Mouse (Mus musculus): Measurements from ENCODE around the gene Tmem79.
A peak's percentile ranks its signal among the peaks of the same experiment; 100 is the strongest.
"Not testable (repeated sequence)": the region's sequence is repeated elsewhere in the genome, so short reads cannot be mapped to it uniquely, and the experiment has no call there.

The Tmem79 gene

DNA sequence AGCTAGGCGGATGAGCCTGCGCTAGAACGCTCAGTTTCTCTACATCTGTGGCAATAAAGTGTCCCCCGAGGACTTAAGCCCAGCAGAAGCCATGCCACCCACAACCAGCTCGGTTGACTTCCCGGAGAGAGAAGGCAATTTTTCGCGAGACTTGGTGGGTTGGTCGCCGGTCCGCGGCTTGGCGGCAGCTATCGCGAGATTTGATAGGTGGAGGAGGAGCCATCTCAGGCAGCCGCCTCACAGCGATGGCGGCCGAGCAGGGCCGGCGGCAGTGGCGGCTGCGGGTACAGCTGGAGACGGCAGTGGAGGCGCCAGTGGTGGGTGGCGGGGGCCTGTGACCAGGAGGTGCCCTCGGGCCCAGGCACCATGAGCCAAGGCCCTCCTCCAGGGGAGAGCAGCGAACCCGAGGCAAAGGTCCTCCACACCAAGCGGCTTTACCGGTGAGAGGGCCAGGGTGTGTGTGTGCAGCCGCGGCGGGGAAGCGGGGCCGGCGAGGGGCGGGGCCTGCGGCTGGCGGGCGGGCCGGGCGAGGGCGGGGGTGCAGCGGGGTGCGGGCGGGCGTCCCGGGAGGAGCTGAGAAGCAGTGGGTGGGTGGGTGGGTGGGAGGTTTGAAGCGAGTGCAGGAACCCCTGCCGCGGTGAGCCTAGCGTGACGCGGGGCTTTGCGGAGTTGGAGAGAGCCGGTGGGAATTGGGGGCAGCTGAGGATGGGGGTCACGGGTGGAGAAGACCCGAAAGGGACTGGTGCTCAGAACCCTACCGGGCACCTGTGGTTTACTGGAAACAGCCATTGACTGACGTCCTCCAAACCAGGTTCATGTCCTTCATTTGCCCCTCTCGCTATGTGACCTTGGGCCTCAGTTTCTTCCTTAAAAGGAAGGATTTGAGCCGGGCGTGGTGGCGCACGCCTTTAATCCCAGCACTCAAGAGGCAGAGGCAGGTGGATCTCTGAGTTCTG is at the start of gene Tmem79, which contains the start of gene Smg5:
Gene Tmem79, minus strand, starts transcription at position 91 of the 956 bp plus-strand sequence.
Gene Smg5, plus strand, starts transcription at position 203 of the 956 bp plus-strand sequence.
- DNase-seq = peak; percentile 96 to 97

DNA sequence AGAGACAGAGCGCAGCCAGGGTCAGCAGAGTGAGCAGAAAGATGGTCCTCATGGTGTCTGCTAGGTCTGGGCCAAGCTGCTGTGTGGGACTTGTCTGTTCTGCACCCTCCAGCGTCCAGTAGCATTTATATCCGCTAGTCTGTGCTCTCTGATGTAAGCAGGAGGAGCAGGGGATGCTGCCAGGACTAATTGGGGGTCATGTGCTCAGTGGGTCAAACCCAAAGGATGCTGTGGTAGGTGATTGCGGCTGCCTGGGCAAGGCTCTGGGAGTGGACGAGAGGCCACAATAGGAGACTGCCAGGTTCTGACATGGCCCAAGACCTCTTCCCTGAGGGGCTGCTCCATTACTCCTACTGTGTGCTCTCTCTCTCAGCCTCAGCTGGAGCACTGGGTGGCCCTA is 48.4 kb upstream of the Tmem79 start, which contains the start of gene Bglap:
Gene Bglap, minus strand, starts transcription at position 101 of the 400 bp plus-strand sequence.
- no peak for DNase-seq

DNA sequence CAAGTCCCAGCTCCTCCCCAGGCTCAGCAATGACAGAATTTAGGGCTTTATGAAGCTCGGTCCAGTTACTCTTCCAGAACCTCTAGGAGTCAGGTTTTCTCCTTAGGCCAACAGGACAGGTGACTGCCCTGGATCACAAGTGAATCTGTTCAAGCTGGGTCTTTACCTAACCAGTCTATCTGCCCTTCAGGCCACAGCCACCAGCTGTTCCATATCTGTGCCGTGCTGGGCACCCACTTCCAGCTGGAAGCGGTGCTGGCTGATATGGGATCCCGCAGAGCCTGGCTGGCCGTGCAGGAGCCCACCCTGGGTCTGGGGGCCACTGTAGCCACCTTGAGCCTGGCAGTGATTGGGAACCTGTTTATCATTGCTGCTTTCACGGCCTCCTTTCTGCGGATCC is 46.4 kb upstream of the Tmem79 start:
- not testable (repeated sequence) for DNase-seq

DNA sequence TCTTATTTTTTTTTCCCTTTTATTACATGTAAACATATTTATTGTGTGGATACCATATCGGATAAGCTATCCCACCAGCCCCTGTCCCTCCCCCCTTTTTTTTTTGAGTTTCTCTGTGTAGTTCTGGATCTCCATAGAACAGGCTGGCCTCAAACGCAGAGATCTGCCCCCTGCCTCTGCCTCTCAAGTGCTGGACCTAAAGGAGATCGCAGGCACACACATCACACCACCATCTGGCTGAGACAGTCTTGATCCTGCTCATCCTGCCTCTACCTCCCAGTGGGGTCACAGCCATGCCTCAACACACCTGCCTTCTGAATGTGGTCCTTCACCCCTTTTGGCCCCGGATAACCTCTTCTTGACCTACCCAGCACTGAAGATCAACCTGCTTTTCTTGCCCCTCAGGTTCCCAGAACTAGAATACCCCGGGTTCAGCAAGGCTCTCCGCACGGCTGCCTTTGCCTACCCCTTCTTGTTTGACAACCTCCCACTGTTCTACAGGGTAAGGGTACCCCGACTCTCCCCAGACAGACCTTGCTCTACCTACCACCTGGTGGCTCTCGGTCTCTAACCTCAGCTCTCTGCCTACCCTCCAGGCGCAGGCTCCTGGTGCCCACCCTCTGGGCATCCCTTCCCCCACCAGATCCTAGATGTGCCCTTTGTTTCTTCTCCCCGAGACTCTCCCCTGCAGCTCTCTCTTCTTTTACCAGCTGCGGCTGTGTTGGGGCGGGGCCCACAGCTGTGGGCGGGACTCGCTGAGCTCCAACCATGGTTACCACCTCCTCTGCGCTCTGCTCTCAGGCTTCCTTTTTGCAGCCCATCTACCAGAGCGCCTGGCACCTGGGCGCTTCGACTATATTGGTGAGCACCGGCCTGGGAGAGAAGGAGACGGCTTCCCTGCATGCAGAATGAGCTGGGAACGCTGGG is 45.7 kb upstream of the Tmem79 start:
- not testable (repeated sequence) for DNase-seq

DNA sequence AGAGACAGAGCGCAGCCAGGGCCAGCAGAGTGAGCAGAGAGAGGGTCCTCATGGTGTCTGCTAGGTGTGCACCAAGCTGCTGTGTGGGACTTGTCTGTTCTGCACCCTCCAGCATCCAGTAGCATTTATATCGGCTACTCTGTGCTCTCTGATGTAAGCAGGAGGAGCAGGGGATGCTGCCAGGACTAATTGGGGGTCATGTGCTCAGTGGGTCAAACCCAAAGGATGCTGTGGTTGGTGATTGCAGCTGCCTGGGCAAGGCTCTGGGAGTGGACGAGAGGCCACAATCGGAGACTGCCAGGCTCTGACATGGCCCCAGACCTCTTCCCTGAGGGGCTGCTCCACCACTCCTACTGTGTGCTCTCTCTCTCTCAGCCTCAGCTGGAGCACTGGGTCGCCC is 42.7 kb upstream of the Tmem79 start, which contains the start of gene Bglap2:
Gene Bglap2, minus strand, starts transcription at position 101 of the 400 bp plus-strand sequence.
- not testable (repeated sequence) for DNase-seq

DNA sequence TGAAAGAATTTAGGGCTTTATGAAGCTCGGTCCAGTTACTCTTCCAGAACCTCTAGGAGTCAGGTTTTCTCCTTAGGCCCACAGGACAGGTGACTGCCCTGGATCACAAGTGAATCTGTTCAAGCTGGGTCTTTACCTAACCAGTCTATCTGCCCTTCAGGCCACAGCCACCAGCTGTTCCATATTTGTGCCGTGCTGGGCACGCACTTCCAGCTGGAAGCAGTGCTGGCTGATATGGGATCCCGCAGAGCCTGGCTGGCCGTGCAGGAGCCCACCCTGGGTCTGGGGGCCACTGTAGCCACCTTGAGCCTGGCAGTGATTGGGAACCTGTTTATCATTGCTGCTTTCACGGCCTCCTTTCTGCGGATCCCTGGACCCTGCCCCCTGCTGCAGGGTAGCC is 40.7 kb upstream of the Tmem79 start:
- not testable (repeated sequence) for DNase-seq

DNA sequence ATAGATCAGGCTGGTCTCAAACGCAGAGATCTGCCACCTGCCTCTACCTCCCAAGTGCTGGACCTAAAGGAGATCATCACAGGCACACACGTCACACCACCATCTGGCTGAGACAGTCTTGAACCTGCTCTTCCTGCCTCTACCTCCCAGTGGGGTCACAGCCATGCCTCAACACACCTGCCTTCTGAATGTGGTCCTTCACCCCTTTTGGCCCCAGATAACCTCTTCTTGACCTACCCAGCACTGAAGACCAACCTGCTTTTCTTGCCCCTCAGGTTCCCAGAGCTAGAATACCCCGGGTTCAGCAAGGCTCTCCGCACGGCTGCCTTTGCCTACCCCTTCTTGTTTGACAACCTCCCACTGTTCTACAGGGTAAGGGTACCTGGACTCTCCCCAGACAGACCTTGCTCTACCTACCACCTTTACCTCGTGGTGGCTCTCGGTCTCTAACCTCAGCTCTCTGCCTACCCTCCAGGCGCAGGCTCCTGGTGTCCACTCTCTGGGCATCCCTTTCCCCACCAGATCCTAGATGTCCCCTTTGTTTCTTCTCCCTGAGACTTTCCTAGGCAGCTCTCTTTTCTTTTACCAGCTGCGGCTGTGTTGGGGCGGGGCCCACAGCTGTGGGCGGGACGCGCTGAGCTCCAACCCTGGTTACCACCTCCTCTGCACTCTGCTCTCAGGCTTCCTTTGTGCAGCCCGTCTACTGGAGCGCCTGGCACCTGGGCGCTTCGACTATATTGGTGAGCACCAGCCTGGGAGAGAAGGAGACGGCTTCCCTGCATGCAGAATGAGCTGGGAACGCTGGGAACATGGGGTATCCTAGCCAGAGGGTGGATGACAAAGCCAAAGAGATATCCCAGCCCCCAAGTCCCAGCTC is 40.0 kb upstream of the Tmem79 start:
- DNase-seq = not testable (repeated sequence)

DNA sequence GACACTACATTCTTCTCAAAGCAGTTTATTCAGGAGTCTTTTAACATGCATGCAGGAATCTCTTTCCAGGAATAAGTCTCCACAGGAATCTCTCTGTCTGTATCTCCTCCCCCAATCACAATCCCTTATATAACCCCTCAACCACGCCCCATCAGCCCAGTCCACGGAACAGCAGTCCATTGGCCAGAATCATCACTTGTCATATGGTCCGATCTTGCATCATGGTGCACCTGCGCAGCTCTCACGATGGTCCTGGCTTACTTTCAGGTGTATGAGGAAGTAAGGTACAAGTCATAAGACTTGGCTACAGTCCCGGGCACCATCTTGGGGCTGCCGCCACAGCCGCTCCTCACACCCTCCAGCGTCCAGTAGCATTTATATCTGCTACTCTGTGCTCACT is 36.7 kb upstream of the Tmem79 start, which contains the start of gene Bglap3:
Gene Bglap3, minus strand, starts transcription at position 101 of the 400 bp plus-strand sequence.
- DNase-seq = not testable (repeated sequence)

DNA sequence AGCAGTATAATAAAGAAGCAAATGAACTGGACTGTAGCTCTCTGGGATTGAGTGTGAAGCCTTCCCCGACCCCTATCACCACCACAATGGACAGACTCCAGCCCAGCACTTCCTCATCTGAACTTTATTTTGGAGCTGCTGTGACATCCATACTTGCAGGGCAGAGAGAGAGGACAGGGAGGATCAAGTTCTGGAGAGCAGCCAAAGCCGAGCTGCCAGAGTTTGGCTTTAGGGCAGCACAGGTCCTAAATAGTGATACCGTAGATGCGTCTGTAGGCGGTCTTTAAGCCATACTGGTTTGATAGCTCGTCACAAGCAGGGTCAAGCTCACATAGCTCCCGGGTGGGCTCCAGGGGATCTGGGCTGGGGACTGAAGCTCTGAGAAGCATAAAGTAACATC is 32.6 kb upstream of the Tmem79 start:
- DNase-seq = peak in 1 of 2 experiments; percentile 20

DNA sequence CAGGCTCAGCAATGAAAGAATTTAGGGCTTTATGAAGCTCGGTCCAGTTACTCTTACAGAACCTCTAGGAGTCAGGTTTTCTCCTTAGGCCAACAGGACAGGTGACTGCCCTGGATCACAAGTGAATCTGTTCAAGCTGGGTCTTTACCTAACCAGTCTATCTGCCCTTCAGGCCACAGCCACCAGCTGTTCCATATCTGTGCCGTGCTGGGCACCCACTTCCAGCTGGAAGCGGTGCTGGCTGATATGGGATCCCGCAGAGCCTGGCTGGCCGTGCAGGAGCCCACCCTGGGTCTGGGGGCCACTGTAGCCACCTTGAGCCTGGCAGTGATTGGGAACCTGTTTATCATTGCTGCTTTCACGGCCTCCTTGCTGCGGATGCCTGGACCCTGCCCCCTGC is 31.6 kb upstream of the Tmem79 start:
- DNase-seq = not testable (repeated sequence)

DNA sequence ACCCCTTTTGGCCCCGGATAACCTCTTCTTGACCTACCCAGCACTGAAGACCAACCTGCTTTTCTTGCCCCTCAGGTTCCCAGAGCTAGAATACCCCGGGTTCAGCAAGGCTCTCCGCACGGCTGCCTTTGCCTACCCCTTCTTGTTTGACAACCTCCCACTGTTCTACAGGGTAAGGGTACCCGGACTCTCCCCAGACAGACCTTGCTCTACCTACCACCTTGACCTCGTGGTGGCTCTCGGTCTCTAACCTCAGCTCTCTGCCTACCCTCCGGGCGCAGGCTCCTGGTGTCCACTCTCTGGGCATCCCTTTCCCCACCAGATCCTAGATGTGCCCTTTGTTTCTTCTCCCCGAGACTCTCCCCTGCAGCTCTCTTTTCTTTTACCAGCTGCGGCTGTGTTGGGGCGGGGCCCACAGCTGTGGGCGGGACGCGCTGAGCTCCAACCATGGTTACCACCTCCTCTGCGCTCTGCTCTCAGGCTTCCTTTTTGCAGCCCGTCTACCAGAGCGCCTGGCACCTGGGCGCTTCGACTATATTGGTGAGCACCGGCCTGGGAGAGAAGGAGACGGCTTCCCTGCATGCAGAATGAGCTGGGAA is 31.0 kb upstream of the Tmem79 start:
- not testable (repeated sequence) for DNase-seq

DNA sequence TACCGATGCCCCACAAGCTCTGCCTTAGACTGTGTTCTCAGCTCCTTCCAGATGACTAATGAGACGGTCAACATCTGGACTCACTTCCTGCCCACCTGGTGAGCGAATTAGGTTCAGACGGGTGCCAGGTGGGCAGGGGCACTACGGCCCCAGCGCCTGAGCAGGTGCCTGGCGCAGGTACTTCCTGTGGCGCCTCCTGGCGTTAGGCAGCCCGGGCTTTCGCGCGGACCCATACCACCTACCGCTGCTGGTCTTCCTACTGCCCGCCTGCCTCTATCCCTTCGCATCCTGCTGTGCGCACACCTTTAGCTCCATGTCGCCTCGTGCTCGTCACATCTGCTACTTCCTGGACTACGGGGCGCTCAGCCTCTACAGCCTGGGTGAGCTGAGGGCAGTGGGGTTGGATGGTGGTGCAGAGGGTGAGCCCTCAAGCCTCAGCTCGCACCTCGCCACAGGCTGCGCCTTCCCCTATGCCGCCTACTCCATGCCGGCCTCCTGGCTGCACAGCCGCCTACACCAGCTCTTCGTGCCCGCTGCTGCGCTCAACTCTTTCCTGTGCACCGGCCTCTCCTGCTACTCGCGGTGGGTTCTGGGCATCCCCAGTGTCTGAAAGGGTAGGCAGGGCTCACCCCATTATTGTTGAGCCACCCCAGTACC is 29.9 kb upstream of the Tmem79 start:
- DNase-seq = no peak

DNA sequence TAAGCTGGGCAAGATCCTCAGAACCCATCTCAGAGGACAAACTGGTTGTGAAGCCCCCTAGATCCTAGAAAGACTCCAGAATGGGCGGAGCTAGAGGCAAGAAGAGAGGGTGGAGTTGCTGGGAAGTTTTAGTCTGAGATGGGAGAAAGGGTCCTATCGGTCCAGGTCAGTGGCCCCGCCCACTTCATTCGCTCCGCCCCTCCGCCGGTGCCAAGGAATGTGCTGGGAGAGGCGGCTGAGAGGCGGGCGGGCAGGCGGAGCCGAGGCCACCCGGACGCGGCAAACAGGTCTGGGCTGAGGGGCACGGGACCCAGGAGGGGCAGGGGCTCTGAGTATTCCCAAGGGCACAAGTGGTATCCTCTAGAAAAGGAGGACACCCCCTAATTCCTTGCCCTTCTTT is 28.4 kb upstream of the Tmem79 start, which contains the start of gene Paqr6:
Gene Paqr6, plus strand, starts transcription at position 248 of the 400 bp plus-strand sequence.
- peak; percentile 33 to 57 for DNase-seq

DNA sequence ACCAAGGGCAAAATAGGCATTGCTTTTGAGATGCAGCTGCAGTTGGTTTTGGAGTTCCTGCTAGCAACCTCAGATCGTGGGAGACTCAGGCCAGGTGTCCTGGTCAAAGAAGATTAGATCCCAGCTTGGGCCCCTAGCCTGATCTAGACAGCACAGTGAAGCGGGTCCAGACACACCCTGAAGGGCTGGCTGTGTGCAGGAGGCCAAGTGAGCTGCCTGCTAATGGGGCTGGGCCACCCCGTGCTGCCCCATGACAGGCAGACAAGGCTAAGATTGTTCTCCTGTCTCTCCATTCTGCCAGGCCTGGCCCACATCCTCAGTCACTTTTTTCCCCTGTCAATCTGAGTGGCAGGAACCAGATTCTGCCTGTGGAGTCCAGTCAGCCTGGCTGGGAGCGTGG is 27.8 kb upstream of the Tmem79 start:
- DNase-seq = peak in 1 of 2 experiments; percentile 12

DNA sequence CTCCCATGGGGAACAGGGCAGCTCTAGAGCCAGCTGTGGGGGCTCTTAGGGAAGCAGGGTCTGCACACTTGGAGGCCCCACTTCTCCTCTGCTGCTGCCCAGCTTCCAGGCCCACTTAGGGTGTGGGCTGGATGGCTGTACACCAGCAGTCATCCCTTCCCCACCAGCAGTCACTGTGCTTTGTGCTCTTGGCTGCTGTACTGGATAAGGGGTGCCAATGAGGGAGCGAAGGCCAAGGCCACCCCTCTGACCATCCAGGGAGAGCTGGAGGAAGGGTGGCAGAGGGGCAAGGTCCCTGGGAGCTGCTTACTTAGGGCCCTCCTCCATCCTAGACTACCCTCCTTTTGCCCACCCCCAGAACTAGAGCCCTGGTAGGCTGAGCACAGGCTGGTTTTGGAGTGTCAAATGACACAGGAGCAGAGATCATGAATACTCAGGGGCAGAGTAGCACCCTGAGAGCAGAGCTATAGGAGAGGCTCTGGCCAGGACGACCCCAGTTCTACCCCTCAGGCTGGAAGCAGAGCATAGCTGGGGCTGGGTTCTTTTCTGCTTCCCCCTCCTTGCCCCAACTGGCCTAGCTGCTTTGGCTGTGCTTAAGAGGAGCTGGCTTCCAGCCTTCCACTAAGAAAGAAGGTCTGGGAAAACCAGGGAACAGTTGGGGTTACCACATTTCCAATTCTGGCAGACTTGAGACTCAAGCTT is 25.8 kb upstream of the Tmem79 start:
- peak in 1 of 2 experiments; percentile 25 for DNase-seq

DNA sequence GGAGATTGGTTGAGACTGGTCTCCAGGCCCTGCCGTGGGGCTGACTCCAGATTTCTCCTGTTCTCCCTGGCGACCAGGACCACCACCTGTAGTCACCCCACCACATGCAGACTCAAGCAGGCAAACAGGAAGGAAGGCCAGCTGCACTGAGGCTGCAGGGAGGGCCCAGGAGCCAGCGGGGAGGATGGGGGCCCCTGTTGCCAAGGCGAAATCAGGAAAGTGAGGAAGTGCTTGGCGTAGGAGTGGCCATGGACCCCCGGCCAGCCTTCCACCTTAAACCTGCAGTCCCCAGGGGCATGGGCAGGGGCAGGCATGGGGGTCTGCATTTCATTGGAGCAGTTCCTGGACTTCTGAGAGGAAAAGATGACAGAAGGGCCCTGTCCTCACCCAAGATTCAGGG is 25.1 kb upstream of the Tmem79 start:
- peak in 1 of 2 experiments; percentile 7 for DNase-seq

DNA sequence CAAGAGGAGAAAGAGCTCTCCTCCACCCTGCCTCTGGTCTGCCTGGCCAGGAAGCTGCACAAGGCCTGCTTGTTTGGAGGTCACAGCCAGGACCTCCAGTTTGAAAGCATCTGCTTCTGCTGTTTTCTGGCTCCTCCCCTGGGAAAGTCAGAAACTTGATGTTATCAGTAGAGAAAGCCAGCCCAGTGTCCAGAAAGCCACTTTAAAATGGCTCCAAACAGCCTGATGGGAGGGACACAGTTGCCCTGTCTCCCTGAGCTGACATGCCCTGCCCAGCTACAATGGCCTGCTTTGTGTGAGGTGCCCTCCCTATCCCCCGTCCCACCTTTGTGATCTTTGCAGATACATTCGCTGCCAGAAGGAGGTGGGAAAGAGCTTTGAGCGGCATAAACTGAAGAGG is 24.0 kb upstream of the Tmem79 start:
- no peak for DNase-seq

DNA sequence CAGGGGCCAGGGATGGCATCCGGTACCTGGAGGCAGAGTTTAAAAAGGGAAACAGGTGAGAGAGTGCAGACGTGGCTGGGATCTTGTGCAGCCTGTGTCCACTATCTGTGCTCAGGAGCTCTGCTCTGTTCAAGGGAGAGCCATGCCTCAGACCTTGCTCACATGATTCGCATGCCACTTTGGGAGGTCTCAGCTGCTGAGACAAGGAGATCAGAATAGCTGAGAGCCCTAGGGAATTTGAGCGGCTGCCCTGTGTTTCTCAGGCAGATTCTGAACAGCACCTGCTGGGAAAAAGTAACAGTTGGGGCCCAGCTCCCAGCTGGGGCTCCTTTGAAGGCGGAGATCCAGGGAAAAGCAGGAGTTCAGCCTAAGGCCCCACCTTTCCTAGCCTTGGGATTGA is 23.6 kb upstream of the Tmem79 start:
- DNase-seq = no peak

DNA sequence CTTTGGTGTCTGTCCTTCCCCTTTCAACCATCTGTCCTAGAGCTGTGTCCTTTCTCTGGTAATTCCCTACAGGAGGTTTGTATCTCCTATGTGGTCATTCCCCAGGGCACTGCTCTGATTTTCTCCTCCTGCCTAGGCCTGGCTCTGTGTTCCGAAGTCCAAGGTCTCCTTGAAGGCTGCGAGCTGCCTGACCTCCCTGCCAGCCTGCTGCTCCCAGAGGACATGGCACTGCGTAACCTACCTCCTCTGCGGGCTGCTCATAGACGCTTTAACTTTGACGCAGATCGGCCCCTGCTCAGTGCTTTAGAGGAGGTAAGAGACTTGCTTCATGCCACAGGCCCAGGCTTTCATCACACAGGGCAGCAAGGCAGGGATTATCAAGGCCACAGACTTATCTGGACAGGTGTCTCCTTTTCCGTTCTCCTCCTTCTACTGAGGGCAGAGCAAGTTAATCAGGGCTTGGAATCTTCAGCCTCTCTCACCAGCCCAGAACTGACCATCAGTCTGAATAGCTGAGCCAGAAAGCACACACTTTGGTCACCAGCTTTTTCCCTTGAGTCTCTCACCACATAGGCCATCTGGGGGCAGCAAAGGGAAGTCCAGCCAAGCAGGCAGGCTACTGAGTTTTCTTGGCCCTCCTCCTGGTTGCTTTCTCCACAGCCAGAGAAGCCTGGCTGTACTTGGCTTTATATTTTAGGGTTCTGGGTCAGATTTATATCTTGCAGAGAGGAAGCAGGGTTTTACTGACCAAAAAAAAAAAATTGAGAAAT is 18.6 kb upstream of the Tmem79 start:
- peak in 1 of 2 experiments; percentile 33 for DNase-seq

Data from cerebellum, postnatal 14 days (tissue).